Mouse (Mus musculus): ENCODE results near the gene Abcb11.
"Not testable (repeated sequence)": the region's sequence is repeated elsewhere in the genome, so short reads cannot be mapped to it uniquely, and the experiment has no call there.

The Abcb11 gene

GRCm38 (mm10) chr2:69342496-69343221 lies at the start of gene Abcb11:
Abcb11 (minus strand) TSS chr2:69342616.
- DNase-seq (ENCODE audit: low spot score in 2 of 2) = no peak

DNA sequence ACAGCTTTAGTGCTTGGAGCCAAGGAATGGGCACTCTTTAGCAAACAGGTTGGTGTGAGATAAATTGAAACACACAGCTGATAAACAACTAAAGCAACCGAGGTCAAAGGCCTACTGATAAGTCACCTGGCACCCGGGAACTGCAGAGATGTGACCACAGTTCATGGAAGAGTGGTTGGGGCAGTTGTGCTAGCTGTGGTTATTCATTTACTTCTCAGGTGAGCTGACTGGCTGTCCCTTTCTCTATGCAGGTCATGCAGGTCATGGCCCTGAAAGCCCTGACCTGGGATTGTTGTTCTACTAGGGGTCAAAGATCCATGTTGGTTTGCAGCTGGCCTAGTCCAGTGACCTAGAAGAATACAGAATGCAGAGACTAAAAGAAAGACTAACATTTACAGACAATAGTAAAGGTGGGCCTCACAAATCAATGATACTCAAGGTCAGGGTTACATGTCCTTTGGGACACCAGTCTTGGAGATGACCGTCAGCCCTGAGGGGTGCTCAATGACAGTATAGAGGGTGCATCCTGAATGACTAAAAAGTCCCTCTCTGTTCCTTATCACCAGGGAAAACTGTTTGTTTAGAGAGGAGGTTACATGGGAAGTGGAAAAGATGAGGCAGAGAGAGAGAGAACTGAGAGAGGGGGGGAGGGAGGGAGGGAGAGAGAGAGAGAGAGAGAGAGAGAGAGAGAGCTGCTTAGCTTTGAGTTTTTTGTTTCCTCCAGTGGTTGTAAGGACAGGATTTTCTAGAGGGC lies 43.9 kb upstream of the Abcb11 start:
- no peak for DNase-seq (ENCODE audit: low spot score in 2 of 2)

GRCm38 (mm10) chr2:69382838-69383237 lies 40.4 kb upstream of the Abcb11 start:
- DNase-seq (ENCODE audit: low spot score in 2 of 2) = no peak

DNA sequence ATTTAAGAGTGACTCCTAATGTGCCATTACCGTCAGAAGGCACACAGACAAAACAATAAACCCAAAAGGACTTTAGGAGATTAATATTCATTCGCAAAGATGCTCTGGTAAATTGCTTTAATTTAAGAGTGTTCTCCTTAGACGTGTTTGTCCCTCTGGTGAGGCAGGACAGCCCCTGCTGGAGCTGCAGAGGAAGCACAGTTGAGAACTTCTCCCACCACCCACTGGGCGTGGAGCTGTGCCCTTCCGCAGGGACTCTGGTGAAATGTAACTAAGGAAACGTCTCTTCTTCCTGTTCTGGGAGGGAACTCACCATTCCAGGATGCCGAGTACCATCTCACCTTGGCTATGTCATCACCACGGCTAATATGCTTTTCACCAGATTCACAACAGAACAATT lies 39.3 kb upstream of the Abcb11 start:
- no peak for DNase-seq (ENCODE audit: low spot score in 2 of 2)

GRCm38 (mm10) chr2:69380281-69380680 lies 37.9 kb upstream of the Abcb11 start, which contains the start of gene Dhrs9:
Dhrs9 (plus strand) TSS chr2:69380445.
- no peak for DNase-seq (ENCODE audit: low spot score in 2 of 2)

GRCm38 (mm10) chr2:69379801-69380200 lies 37.4 kb upstream of the Abcb11 start:
- no peak for DNase-seq (ENCODE audit: low spot score in 2 of 2)

DNA sequence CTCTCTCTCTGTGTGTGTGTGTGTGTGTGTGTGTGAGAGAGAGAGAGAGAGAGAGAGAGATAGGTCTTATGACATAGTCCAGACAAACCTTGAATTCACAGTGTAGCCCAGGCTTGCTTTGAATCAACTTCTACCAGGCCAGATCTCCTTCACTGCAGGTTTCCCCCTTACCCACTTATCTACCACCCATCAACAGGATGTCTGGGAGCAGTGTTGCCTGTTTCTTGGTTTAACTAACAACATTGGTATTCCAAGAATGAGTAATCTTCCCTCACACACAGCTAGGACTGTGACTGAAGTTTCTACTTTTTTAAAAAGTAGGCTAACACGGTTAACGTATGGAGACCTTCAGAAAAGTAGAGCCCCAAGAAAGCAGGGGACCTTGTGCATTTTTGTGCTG lies 34.4 kb upstream of the Abcb11 start:
- DNase-seq (ENCODE audit: low spot score in 2 of 2) = no peak

DNA sequence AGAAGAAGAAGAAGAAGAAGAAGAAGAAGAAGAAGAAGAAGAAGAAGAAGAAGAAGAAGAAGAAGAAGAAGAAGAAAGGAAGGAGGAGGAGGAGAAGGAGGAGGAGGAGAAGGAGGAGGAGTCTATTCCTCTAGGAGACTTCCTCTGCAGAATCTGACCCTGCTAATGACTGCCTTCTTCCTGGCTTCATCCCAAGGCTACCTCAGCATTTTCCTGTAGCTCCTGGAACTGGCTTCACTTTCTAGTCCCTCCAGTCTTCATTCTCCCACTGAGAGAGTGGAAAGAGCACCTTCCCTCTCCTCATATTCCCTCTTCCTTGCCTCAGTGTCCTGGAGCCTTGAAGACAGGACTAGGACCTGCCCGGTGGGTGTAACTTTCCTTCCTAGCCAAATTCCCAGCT lies 22.9 kb upstream of the Abcb11 start:
- no peak for DNase-seq (ENCODE audit: low spot score in 2 of 2)

- no peak for DNase-seq (ENCODE audit: low spot score in 2 of 2)
These were observed 22.4 kb upstream of the Abcb11 start for GRCm38 (mm10) chr2:69364831-69365230.

DNA sequence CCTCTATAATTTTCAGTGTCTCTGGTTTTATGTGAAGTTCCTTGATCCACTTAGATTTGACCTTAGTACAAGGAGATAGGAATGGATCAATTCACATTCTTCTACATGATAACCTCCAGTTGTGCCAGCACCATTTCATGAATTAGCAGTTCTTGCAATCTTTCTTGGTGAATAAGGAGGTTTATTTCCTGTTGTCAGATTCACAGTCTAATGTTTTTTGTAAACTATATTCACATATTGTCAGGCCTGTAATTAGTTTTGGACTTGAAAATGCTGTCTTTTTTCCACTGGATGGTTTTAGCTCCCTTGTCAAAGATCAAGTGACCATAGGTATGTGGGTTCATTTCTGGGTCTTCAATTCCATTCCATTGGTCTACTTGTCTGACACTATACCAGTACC lies 13.0 kb upstream of the Abcb11 start:
- DNase-seq (ENCODE audit: low spot score in 2 of 2) = not testable (repeated sequence)

- DNase-seq (ENCODE audit: low spot score in 2 of 2) = no peak
These were observed 910 bp downstream of the Abcb11 start for GRCm38 (mm10) chr2:69341506-69341905.

DNA sequence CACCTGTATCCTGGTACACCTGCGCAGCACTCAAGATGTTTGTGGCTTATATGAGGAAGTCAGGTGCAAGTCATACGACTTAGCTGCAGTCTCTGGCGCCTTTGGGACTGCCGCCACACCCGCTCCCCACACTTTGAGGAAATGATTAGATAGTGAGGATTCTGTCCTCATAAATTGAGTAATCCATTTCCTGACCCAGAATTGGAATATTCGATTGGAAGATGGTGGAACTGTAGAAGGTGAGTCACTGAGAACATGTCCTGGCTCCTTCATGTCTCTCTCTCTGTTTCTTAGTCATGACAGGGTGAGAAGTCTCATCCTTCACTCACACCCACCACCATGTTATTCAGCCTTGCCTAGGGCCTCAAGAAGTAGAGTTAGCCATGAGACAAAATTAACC lies 10.9 kb downstream of the Abcb11 start:
- not testable (repeated sequence) for DNase-seq (ENCODE audit: low spot score in 2 of 2)

GRCm38 (mm10) chr2:69328509-69329163 lies 13.8 kb downstream of the Abcb11 start:
- no peak for DNase-seq (ENCODE audit: low spot score in 2 of 2)

GRCm38 (mm10) chr2:69324881-69325660 lies 17.3 kb downstream of the Abcb11 start:
- no peak for DNase-seq (ENCODE audit: low spot score in 2 of 2)

- DNase-seq (ENCODE audit: low spot score in 2 of 2) = no peak
These were observed 19.4 kb downstream of the Abcb11 start for GRCm38 (mm10) chr2:69323018-69323417.

GRCm38 (mm10) chr2:69321457-69321856 lies 21.0 kb downstream of the Abcb11 start:
- no peak for DNase-seq (ENCODE audit: low spot score in 2 of 2)

DNA sequence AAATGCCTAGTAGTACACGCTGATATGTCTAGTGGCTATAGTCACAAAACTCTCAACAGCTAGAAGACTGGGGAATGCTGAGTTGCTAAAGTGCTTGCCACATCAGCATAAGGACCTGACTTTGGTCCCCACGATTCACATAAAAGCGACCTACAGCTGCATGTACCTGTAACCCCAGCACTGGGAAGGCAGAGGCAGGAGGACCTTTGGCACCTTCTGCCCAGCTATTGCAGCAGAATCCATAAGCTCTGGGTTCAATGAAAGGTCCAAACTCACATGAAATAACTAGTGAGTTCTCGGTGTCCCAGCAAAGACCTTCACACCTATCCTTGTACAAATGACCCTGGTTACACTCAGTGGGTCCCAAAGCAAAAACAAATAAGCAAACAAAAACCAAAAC lies 31.1 kb downstream of the Abcb11 start:
- no peak for DNase-seq (ENCODE audit: low spot score in 2 of 2)

GRCm38 (mm10) chr2:69308136-69308535 lies 34.3 kb downstream of the Abcb11 start:
- DNase-seq (ENCODE audit: low spot score in 2 of 2) = no peak

- not testable (repeated sequence) for DNase-seq (ENCODE audit: low spot score in 2 of 2)
These were observed 41.8 kb downstream of the Abcb11 start for GRCm38 (mm10) chr2:69300568-69300967.

- no peak for DNase-seq (ENCODE audit: low spot score in 2 of 2)
These were observed 47.9 kb downstream of the Abcb11 start for GRCm38 (mm10) chr2:69294508-69294907.

DNA sequence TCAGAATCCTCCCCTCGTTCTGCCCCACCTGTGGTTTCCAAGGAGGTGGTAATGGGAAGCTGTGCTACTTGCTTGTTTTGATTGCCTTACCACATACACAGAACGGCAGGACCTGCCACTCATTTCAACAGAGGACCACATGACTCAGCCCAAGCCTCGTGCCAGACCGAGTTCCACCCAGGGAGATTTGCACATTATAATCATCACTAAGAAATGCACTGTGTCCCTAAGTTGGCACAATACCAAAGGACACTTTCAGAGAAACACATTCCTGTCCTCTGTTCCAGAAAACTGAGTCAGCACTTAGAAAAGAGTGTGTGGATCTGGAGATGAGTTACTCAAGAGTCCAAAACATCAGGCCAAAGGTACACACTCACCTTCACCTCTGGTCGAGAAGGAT lies 53.4 kb downstream of the Abcb11 start:
- DNase-seq (ENCODE audit: low spot score in 2 of 2) = no peak

GRCm38 (mm10) chr2:69275875-69276274 lies 66.5 kb downstream of the Abcb11 start:
- DNase-seq (ENCODE audit: low spot score in 2 of 2) = no peak

Data from cerebellum, postnatal 4 days (tissue).